Mouse (Mus musculus) adrenal gland, adult 2 months (tissue): ENCODE data around the gene Atp2b2. TPM values are rescaled to one million over a fixed set of nuclear protein-coding genes. Genes with fewer than 3 reads are reported as not detected.
A peak's percentile ranks its signal among the peaks of the same experiment; 100 is the strongest.

ENCODE experiments used
- DNase-seq: peaks from one replicate; pipeline ENCODE4 v3.0.0; 2021
- long read RNA-seq: library from polyadenylated mRNA; stranded (forward); transcript quantifications from one replicate; pipeline ENCODE4 v2.0.0, GENCODE M21; 2021
- polyA plus RNA-seq: library from polyadenylated mRNA; depleted of rRNA; stranded (reverse); fragments of >200 nt; gene quantifications from 2 replicates; pipeline ENCODE4 v1.2.3, GENCODE M21; 2012; rRNA removed
- total RNA-seq, 2 experiments: library from RNA; stranded (reverse); gene quantifications; 2 replicates each; pipeline ENCODE4 v1.2.3; 2021

Gene Atp2b2
- 1 to 10 TPM; 3.9 to 8.5 TPM for total RNA-seq
- 1.5 and 2.1 TPM in 2 replicates for polyA plus RNA-seq
- long read RNA-seq, full-length matches to known transcripts, result 1 of 2 reads
- long read RNA-seq, partial matches to known transcripts, result 0 of 2 reads
- long read RNA-seq, other reads (novel, unspliced or antisense), result 1 of 2 reads

DNA sequence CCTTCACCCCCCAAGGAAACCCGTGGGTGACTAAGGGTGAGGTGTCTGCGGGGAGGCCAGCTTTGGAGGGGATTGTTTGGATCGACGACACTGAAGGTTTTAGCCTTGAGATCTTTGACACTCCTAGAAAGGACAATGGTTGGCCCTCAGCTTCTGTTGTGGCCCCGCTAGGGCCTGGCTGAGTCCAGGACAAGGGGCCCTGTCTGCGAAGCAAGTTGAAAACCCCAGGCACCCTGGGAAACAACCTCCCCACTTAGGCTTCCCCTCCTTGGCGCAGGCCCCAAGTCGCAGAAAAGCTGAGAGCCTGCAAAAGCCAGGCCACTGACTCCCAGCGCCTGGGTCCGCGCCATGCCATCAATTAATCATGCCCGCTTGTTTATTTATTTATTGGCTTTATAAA is at the start of gene Atp2b2:
Atp2b2 (minus strand) TSS at position 282 of the 400 bp plus-strand sequence.
- DNase-seq, result peak; percentile 60

DNA sequence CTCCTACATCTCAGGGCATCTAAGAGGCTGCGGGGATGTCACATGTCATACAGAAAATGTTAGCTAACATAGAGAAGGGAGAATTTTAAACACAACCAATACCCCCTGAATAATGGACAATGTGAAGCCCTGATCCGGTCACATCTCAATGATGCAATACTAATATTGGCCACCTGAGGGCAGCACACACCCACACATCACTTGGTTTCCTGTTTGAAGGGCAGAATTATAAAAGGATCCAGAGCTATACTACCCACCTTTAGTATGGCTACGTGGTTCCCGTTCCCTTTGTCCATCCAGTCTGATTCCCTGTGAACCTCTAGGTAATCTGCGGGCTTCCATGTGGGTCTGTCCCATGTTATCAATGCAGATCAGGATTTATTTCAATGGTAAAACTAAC is 47.2 kb upstream of the Atp2b2 start:
- DNase-seq, result peak; percentile 48

DNA sequence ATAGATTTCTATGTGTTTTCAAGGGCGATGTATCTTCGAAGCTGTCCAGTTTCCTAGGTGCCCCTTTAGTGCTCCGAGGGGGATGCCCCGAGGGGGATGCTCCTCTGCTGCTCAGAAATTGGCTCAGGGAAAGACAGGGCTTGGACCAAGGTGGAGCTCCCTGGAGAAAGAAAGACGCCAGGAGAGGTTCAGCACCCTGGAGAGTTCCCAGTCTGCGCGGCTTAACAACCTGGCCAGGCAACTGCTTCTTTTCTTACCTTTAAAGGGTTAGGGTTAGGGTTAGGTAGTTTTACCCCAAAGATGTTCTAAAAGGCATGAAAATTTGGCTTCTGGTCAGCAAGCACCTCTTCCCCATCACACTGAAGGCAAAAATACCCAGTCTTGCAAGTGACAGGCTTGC is 44.7 kb upstream of the Atp2b2 start:
- DNase-seq, result peak; percentile 33

DNA sequence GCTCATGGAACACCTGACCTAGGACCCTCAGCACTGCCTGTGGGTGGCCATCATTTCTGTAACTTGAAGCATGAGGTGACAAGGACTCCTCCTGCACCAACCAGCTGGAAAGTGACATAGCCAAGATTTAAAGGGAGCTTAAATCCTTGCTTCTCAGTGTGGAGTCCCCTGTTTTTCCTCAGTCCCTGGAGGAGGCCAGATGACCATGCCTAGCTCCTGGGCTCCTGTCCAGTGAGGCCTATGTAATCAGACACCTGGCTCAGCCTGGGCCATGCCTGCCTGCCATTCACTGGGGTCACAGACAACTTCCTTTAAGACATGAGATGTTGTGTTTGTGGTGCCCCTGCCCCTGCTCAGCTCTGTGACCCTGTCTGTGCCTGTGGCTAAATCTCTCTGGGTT is 36.1 kb upstream of the Atp2b2 start:
- DNase-seq, result no peak

DNA sequence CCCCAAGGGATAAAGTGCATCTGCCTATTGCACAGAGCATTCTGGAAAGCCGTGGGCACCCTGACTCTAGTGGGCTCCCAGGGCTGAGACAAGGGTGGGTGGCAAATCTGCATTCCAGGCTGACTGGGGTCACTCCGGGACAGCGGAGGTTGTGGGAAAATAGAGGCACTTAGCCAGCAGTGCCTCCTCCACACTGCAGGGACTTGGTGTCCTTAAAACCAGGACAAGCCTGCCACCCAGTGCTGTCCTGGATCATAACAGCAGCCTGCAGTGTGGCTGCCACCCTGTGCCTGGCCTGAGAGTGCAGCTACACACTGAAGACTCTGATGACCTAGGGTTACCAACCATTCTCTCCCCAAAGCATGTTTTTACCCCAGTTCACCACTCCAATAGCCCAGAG is 34.1 kb upstream of the Atp2b2 start:
- DNase-seq, result peak; percentile 65

DNA sequence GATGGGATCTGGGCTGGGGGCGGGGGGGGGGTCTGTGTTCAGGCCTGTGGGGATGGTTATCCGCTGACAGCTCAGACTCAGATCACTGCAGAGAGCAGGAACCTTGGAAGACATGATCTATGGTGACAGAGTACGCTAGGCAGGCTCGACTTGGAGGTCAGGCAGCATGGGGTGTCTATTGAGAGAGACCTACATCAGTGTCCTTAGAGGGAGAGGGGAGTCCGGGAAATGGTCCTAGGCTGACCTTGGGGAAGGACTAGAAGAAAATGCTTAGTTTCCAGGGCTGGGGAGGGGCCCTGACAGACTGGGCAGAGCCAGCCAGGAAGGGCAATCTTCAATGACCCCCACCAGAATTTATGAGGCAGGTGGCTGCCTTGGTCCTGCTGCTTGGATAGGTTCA is 33.6 kb upstream of the Atp2b2 start:
- peak; percentile 52 for DNase-seq

DNA sequence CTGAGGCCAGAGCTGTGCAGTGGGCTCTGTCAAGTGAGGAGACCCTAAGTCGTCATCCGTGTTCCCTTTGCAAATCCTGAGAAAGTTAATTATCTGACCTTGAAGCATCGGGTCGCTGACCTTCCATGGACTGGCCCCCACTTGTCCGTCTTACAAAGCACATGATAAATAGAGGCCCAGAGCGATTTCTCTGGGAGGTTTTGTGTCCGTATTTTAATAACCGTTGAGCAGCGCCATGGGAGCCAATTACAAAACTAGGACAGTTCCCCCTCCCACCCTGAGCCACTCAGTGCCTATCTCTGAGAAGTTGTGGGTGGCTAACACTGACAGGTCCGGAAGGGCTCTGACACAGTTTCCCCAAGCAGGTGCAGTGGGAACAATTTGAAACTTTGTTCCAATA is 32.5 kb upstream of the Atp2b2 start:
- no peak for DNase-seq

DNA sequence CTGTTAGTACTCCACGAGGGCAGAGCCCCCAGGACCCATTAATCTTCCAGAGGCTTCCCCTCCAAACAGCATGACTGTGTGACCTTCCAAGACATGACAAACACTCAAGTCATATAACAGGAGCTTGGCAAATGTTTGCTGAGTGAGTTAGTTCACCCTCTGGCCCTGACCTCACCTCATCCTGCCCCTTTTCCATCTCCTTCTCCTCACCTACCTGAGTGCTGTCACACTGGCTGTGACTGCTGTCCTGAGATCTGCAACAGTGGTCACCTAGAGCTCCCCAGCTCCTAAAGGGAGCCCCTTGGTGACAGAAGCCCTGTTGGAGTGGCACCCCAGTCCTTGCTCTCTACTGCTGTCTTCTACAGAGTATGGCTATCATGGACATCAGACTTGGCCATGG is 31.8 kb upstream of the Atp2b2 start:
- peak; percentile 61 for DNase-seq

DNA sequence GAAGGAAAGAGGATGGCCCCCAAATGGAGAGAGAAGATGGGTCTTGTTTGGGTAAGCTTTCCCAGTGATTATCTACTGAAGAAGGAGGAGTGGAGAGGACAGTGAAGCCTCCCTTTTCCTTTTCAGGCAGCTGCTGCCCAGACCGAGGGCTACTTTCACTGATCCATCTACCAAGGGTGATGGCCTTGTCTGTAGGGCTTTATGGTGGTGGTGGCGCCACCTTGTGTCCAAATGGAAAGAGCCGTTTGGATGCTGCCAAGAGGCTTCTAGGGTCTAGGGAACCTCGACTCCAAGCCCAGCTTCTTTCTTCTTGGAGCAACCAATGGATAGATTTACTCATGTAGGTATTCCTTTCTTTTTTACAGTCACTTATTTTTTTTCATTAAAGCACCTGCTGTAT is 29.2 kb upstream of the Atp2b2 start:
- DNase-seq, result peak; percentile 53

DNA sequence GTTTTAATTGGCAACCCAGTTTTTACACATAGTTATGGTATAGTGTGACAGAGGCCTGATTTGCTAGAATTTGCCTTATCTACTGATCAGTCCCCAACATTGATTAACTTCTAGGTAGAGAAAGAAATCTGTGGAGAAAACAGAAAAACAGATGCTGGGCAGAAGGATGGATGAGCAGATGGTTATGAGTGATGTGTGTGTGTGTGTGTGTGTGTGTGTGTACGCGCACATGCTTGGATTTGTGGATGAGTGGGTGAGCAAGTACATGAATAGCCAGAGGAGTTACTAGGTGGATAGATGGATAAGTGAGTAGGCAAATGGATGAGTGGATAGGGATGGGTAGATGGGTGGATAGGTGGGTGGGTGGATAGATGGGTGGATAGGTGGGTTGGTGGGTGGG is 20.7 kb upstream of the Atp2b2 start:
- no peak for DNase-seq

DNA sequence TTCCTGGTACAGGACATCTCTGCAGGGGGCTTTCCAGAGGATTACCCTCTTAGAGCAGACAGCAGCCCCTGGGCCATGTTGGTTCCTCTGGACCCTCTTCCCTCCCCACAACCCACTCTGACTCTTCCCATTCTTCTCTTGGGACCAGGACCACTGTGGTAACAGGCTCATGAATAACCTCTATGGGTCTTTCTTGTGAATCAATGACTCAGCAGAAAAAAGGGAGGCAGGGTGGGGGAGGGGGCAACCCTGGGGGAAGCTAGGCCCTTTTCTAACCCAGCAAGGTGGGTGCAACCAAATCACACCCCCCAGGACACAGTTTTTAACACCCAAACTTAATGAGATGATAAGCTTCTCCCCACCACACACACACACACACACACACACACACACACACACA is 20.3 kb upstream of the Atp2b2 start:
- no peak for DNase-seq

DNA sequence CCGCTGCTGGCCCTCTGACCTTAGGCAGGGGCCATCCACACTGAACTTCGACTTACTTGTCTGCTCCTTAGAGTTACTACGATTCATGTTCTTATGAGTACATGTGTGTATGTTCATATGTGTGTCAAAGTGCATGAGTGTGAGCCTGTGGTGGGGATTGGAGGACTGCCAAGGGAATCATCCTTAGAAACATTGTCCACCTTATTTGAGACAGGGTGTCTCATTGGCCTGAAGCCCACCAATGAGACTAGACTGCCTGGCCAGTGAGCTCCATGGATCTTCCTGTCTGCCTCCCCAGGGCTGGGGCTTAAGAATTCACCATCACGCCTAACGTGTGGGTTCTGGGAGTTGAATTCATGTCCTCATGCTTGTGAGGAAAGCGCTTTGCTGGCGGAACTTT is 16.8 kb upstream of the Atp2b2 start:
- no peak for DNase-seq

DNA sequence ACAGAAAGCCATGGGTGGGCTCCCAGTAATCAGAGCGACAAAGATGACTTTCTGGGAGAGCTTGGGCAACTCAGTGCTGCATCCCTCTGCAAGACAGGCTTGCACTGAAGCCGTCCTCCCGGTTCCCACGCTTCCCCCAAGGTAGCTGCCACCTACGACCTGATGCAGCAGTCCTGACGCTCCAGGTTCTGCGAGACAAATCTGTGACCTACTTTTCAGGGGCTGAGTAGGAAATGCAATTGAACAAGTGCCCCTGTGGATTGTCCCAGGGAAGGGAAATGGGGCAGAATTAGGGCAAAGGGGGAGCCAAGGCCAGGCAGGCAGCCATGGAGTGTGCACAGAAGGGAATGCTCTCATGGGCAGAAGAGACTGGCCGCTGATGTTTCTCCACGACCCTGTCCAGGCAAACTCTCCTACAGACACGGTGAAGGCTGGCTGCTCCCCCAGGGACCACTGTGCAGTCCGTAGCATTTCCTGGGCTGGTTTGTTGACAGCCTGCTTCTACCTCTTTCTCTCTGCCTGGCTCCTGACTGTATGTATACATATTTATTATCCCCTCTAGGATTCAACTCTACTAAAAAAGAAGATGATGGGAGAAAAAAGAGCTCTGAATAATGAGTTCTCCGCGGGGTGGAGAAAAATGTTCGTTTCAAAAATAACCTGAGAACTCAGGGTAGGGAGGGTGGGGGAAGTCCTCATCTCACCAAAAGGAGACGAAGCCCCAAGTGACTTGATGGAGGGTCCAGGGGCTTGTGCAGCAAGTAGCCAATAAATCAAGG is 15.8 kb upstream of the Atp2b2 start:
- no peak for DNase-seq

DNA sequence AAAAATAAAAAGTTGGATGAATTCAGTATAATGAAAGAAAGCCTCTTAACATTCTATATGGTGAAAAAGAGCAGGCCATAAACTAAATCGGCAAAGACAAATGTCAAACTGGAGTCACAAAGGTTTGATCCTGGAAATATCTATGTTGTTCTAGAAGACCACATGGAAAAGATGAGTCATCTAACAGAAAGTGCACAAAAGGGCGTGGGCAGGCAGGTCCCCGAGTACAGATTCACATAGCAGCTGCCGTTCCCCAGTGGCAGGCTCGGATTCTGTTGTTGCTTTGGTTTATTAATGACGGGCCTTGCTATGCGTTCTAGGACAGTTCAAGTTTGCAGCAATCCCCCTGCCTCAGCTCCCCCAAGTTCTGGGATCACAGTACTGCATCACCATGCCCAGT is 12.9 kb upstream of the Atp2b2 start:
- no peak for DNase-seq

DNA sequence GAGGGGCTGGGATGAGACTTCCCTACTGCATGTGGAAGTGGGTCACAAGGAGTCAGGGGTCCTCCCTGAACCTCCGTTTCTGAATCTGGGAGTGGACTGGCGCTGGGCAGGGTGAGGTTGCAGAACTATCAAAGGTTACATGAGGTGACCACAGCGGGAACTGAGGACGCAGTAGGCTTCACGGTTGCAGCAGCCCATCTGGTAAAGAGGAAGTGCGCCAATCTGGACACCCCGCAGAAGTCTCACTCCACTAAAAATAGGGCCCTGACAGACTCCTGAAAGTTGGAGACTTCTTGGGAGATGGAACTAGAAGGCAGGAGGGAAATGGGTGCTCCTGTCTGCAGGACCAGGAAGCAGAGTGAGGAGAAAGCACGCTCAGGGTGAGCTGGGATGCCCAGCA is 2.5 kb upstream of the Atp2b2 start:
- DNase-seq, result no peak

DNA sequence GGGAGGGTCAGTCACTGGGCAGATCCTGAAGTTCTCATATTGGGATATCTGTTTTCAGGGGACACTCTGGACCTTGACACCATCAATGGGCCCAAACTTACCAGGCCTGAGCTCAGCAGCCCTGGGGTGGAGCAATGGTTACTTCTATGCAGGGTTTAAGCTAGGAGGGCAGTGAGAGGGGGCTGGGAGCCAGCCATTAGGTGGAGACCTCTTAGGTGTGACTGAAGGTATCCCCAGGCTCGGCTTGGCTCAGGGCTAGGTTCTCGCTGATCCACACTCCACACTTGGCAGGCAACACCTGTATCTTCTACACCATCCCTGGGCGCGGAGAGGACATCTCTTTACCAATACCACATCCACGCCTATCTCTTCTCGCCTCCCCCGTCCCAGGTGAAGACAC is 423 bp upstream of the Atp2b2 start:
- DNase-seq, result no peak

DNA sequence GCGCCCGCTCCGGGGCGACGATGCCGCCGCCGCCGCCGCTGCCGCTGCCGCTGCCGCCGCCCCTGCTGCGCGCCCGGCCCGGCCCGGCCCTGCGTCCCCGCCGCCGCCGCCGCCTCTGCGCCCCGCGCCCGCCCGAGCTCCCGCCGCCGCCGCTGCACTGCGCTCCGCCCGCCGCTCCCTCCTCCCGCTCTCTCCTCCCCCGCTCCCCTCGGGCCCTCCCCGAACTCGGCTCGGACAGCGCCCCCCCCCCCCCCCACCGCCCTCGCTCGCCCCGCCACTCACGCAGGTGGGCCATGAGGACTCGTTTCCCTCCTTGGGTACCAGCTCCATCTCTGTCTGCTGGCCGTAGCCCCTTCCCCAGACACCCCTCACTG is 515 bp downstream of the Atp2b2 start:
- peak; percentile 31 for DNase-seq

DNA sequence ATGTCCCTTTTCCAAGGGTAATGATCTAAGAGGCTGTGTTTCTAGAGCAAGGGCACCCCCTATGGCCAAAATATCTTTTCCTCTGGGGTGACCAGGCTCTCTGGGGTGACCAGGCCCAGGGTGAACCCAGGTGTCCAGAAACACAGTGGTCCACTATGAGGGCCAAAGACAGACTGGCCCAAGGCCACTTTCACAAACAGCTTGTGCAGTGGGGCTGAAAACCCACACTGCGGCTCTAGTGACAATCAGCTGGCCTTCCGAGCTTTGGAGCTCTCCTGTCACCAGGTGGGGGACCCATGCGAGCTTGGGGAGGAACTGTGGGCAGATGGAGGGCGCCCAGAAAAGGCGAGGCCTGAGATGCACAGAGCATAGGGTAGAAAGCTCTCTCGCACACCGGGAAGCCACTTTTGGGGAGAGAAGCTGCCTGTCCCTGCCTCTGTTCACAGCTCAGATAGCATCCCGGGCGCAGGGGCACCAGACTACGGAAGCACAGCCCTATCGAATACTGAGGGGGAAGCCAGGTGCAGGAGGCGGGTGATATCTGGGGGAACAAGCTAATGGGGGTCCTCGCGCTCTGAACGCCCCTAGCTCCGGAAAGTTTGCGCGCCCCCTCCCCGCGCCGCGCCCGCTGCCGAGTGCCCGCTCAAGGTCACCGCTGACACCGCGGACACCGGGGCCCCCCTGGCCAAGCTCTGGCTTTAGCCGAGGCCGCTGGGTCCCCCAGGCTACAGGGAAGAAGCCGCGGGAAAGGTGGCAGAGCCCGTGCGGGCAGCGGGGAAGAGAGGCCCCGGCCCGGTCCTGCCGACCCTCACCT is 1.1 kb downstream of the Atp2b2 start:
- peak; percentile 42 for DNase-seq

DNA sequence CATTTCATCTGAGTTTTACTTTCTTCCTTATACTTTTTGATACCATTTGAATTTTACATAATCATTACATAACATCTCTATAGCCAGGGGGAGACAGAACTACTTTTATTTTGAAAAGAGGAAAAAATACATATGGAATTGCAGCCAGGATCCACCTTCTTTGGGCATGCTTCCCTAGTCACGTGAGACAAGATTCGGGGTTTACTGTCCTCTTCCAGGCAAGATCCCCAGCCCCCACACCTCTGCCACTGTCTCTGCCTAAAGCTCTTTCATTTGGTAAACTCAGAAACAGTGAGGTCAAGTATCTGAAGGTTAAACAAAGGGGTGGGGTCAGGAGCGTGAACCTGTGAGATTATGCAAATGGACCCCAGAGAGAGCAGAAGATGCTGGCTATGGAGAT is 6.7 kb downstream of the Atp2b2 start:
- DNase-seq, result no peak

DNA sequence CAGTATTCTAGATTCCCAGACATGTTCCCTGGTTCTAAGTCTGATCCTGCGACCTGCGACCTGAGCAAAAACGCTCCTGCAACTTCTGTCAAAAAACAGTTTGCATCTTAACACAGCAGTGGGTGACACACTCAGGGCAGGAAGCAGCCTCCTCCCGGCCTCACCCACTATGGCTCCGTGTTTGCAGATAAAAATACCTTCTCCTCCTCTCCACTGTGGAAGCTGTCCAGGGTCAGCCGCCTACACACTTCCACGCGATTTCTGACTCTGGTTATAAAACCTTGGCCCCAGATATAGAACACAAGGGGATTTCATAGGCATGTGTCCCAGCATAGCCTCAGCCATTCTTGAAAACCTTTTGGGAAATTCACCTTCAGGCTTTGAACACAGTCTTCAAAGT is 9.6 kb downstream of the Atp2b2 start:
- DNase-seq, result no peak

DNA sequence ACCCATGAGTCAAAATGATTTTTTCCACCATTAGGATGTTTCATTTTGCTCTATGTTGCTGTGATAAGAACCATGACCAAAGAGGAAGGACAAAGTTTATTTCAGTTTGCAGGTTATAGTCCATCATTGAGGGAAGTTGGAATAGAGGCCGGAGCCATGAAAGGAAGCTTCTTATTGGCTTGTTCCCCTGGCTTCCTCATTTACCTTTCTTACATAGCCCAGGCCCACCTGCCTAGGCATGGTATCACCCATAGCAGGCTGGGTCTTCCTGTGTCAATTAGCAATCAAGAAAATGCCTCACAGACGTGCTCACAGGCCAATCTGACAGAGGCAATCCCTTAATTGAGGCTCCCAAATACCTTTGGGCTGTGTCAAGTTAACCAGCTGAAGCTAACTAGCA is 18.6 kb downstream of the Atp2b2 start:
- no peak for DNase-seq

DNA sequence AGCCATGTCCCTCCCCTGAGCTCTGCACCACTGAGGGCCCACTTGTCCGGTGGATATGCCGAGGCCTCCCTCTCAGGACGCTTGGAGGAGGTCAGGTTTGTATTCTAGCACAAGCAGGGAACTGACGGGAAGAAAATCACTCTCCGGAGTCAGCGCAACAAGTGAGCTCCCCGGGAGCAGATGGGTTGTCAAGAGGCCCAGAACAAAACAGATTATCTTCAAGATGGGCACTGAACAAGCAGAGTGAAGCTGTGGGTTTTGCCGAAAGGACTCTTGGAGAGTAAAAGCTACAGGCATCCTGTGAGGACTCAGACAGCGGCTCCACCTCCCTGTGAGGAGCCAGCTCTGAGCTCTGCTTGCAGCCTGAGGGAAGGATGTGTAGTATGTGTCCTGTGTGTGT is 20.3 kb downstream of the Atp2b2 start:
- DNase-seq, result no peak

DNA sequence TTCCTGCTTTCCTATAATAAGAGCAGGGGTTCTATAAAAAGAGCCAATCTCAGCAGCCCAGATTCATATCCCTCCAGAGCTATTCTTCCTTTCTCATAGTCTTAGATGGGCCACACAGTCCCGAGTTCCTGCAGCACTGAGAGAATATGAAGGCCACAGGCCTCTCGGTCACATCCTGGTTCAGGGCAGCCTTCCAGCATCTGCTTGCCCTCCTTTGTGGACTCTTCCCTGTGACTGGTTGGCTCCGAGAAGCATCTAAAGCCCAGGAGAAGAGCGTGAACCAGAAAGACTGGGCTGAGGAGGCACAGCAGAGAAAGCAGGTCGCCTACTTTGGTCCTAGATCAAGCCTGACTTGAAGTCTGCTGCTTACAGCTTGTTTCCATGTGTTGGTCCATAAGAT is 28.6 kb downstream of the Atp2b2 start:
- no peak for DNase-seq
